Mouse (Mus musculus): Measurements from ENCODE around the gene Twnk. TPM values are rescaled to one million over a fixed set of nuclear protein-coding genes. Genes with fewer than 3 reads are reported as not detected.
A peak's percentile ranks its signal among the peaks of the same experiment; 100 is the strongest.

Twnk gene
- polyA plus RNA-seq, 1 experiment from 2014 or later = 12.9 TPM

DNA sequence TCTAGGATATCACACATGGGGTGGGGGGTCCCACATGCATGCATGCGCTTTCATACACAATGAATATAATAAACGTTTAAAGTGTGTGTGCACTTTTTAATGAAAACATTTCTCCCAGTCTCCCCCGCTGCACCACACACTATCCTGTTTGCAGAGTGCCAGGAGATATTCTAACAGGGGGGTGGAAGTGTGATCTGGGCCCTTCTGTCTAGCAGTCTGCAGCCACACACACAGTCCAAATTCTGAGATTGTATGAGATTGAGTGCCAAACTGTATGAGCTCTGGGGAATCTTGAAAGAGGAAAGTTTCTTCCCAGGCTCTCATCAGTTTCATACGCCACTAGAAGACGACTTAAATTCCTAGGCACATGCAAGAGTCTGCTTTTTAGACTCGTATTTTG lies 17.6 kb upstream of the Twnk start:
- Histone ChIP-seq H3K4me1 (peaks cover 41% of the 10 kb centered on the region), H3K4me2 (no peak overlapping the region), H3K27me3 (replicated peaks) (0 out of 2 replicates have a peak, but pooled peaks cover 2% of the 10 kb centered on the region), H3K9ac (replicated peaks) (no peak overlapping the region), H3K9me3 (replicated peaks) (no peaks in the 10 kb centered on the region), H3K27ac (replicated peaks) (no peak overlapping the region), H3K4me3 (replicated peaks) (no peak overlapping the region), H3K36me3 (peaks cover 6% of the 10 kb centered on the region; the same call in 1 of the 2 replicates)
- no peak for ATAC-seq (ENCODE audit: low FRiP score)
- 63% methylated on average over 6 of the region's 6 CpGs for WGBS

DNA sequence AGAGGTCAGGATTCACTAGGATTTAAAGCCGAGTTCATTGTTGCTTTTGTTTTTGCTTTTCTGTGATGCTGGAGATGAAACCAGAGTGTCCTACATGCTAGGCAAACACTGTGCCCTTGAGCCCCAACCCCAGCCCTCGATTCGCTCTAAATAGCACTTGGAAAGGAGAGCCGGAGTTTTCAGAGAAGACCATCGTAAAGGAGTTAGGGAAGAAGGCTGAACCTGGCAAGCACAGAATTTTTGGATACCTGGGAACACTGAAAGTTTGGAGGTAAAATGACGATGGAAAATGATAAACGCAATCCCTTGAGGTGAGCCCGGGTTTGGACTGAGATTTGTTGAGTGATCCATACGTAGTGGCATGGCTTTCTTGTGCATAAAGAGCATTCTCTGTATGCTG lies 17.1 kb upstream of the Twnk start:
- peak overlapping the region; percentile 84 for H3K9ac ChIP-seq (replicated peaks)
- H3K4me1 ChIP-seq = peaks cover 41% of the 10 kb centered on the region
- no peaks in the 10 kb centered on the region for H3K9me3 ChIP-seq (replicated peaks)
- peak overlapping the region; percentile 87 for H3K4me3 ChIP-seq (replicated peaks)
- peak overlapping the region; percentile 78; the same call in 1 of the 2 replicates for H3K27ac ChIP-seq (replicated peaks)
- ATAC-seq (ENCODE audit: low FRiP score) = no peak
- H3K4me2 ChIP-seq = peak overlapping the region; percentile 85
- 23% methylated on average over 9 of the region's 9 CpGs for WGBS
- 0 out of 2 replicates have a peak, but pooled peaks cover 2% of the 10 kb centered on the region for H3K27me3 ChIP-seq (replicated peaks)
- H3K36me3 ChIP-seq = peaks cover 11% of the 10 kb centered on the region; the same call in 1 of the 2 replicates

GRCm38 (mm10) chr19:44988831-44989566 lies 16.5 kb upstream of the Twnk start, which contains the start of gene Sema4g:
Sema4g (plus strand) TSS chr19:44989101.
- Histone ChIP-seq H3K27ac (replicated peaks) (peak within 1 kb of the TSS; percentile 78), H3K9me3 (replicated peaks) (no peaks in the 10 kb centered on the region), H3K4me1 (peaks cover 41% of the 10 kb centered on the region), H3K27me3 (replicated peaks) (0 out of 2 replicates have a peak, but pooled peaks cover 2% of the 10 kb centered on the region), H3K4me2 (peak within 1 kb of the TSS; percentile 85), H3K9ac (replicated peaks) (peak within 1 kb of the TSS; percentile 84), H3K36me3 (peaks cover 16% of the 10 kb centered on the region), H3K4me3 (replicated peaks) (peak within 1 kb of the TSS; percentile 87)
- WGBS = under 1% methylated on average over 50 of the region's 58 CpGs
- peak; percentile 86 for ATAC-seq (ENCODE audit: low FRiP score)

DNA sequence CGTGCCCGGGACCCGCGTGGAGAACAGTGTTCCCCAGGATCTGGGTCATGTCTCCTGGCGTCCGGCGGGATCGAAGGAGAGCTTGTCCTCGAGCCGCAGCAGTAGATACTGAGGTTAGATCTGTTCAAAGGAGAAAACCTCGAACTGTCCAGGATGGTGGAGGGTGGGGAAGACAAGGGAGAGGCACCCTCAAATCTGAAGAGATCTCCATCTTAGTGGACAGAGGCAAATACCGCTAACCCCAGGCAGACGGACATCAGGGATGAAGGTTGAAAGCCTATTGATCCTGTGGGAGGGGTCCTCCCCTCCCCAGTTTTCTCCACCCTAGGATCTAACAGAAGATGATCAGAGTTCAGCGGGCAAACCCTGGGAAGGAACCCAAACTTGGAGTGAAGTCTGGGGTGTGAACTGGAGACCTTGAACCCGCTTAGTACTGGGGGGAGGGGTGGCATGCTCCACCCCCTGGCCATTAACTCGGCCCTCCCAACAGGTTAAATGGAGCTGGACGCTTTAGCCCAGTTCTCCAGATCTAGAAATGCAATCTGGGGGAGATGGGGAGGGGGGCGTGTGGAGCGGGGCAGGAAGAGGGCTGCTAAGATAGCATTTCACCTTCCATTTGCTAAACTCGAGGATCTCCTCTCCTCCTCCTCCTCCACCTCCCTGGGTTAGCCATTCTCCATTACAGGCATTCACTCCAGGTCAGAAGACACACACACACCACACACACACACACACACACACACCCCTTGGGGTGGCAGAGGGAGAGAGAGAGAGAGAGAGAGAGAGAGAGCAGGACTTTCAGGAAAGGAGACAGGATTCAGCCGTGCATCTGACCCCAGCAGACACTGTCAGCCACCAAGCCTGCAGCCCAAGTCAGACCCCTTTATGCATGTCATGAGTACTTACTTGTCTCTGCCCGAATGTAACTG lies 15.6 kb upstream of the Twnk start:
- Histone ChIP-seq H3K27ac (replicated peaks) (peak overlapping the region; percentile 78), H3K4me3 (replicated peaks) (peak overlapping the region; percentile 87), H3K9me3 (replicated peaks) (no peaks in the 10 kb centered on the region), H3K27me3 (replicated peaks) (0 out of 2 replicates have a peak, but pooled peaks cover 2% of the 10 kb centered on the region), H3K9ac (replicated peaks) (peak overlapping the region; percentile 84), H3K4me2 (peak overlapping the region; percentile 85), H3K36me3 (peaks cover 24% of the 10 kb centered on the region), H3K4me1 (peaks cover 41% of the 10 kb centered on the region)
- 6% methylated on average over 21 of the region's 22 CpGs for WGBS
- ATAC-seq (ENCODE audit: low FRiP score) = peak; percentile 27; the same call in 1 of the 2 replicates

GRCm38 (mm10) chr19:44991031-44991430 lies 14.4 kb upstream of the Twnk start:
- Histone ChIP-seq H3K9ac (replicated peaks) (no peak overlapping the region), H3K4me3 (replicated peaks) (peak overlapping the region; percentile 87; the same call in 1 of the 2 replicates), H3K36me3 (peaks cover 28% of the 10 kb centered on the region), H3K9me3 (replicated peaks) (no peaks in the 10 kb centered on the region), H3K4me2 (peak overlapping the region; percentile 85), H3K27ac (replicated peaks) (peak overlapping the region; percentile 78; the same call in 1 of the 2 replicates), H3K4me1 (peaks cover 41% of the 10 kb centered on the region), H3K27me3 (replicated peaks) (0 out of 2 replicates have a peak, but pooled peaks cover 2% of the 10 kb centered on the region)
- WGBS = 67% methylated on average over 8 of the region's 8 CpGs
- no peak for ATAC-seq (ENCODE audit: low FRiP score)

DNA sequence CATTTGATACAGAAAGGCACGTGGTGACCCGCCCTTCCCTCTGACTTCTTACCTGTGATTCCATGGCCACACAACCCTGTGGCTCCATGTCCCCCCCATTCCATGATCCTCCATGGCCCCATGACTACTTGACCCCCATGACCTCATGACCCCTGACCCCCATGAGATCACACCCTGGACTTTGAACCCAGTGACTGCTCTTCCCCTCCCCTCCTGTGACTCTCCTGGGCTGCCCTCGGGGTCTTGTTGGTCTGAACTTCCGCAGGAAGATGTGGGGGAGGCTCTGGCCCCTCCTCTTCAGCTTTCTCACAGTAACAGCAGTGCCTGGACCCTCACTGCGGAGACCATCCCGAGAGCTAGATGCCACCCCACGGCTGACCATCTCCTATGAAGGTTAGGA lies 13.2 kb upstream of the Twnk start:
- Histone ChIP-seq H3K4me1 (peaks cover 41% of the 10 kb centered on the region), H3K4me2 (0 out of 2 replicates have a peak overlapping the region, but pooled peaks have one; percentile 1), H3K36me3 (peaks cover 39% of the 10 kb centered on the region), H3K9ac (replicated peaks) (no peak overlapping the region), H3K27me3 (replicated peaks) (no peaks in the 10 kb centered on the region), H3K4me3 (replicated peaks) (no peak overlapping the region), H3K27ac (replicated peaks) (no peak overlapping the region), H3K9me3 (replicated peaks) (no peaks in the 10 kb centered on the region)
- ATAC-seq (ENCODE audit: low FRiP score) = no peak
- WGBS = 58% methylated on average over 7 of the region's 7 CpGs

GRCm38 (mm10) chr19:44992712-44993111 lies 12.8 kb upstream of the Twnk start:
- H3K27me3 ChIP-seq (replicated peaks) = no peaks in the 10 kb centered on the region
- peaks cover 41% of the 10 kb centered on the region for H3K4me1 ChIP-seq
- H3K36me3 ChIP-seq = peaks cover 44% of the 10 kb centered on the region
- no peak overlapping the region for H3K27ac ChIP-seq (replicated peaks)
- no peak overlapping the region for H3K4me3 ChIP-seq (replicated peaks)
- ATAC-seq (ENCODE audit: low FRiP score) = no peak
- H3K9me3 ChIP-seq (replicated peaks) = no peaks in the 10 kb centered on the region
- H3K9ac ChIP-seq (replicated peaks) = no peak overlapping the region
- WGBS = 57% methylated on average over 7 of the region's 7 CpGs
- 0 out of 2 replicates have a peak overlapping the region, but pooled peaks have one; percentile 1 for H3K4me2 ChIP-seq

- ATAC-seq (ENCODE audit: low FRiP score) = no peak
- Histone ChIP-seq H3K27me3 (replicated peaks) (no peaks in the 10 kb centered on the region), H3K9ac (replicated peaks) (no peak overlapping the region), H3K4me3 (replicated peaks) (no peak overlapping the region), H3K36me3 (peaks cover 86% of the 10 kb centered on the region), H3K9me3 (replicated peaks) (no peaks in the 10 kb centered on the region), H3K27ac (replicated peaks) (no peak overlapping the region), H3K4me1 (no peaks in the 10 kb centered on the region), H3K4me2 (no peak overlapping the region)
- WGBS = 88% methylated on average over 11 of the region's 11 CpGs
Measured at GRCm38 (mm10) chr19:44997786-44998185, 7.7 kb upstream of the Twnk start.

- no peak overlapping the region for H3K4me3 ChIP-seq (replicated peaks)
- no peak overlapping the region for H3K9ac ChIP-seq (replicated peaks)
- 82% methylated on average over 8 of the region's 8 CpGs for WGBS
- no peaks in the 10 kb centered on the region for H3K27me3 ChIP-seq (replicated peaks)
- ATAC-seq (ENCODE audit: low FRiP score) = no peak
- no peak overlapping the region for H3K27ac ChIP-seq (replicated peaks)
- no peaks in the 10 kb centered on the region for H3K9me3 ChIP-seq (replicated peaks)
- H3K4me2 ChIP-seq = no peak overlapping the region
- peaks cover 18% of the 10 kb centered on the region; the same call in 1 of the 2 replicates for H3K4me1 ChIP-seq
- peaks cover 88% of the 10 kb centered on the region for H3K36me3 ChIP-seq
Measured at GRCm38 (mm10) chr19:44999647-45000046, 5.8 kb upstream of the Twnk start.

DNA sequence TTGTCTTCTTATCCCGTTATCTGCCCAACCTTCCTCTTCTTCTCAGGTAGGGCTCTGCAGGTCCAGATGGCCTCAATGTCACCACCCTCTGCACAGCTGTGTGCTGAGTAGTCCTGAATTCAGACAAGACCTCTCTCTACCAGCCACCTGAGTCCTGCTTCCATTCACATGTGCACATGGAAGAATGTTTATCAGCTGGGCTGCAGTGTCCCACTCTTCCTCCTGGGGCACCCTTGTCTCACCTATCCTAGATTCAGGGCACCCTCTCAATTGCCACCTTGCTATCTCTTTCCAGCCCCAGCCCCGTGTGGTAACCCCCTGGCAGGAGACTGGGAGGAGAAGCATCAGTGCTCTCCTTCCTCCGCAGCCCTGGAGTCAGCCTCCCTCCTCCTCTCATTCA lies 3.2 kb upstream of the Twnk start:
- WGBS = 65% methylated on average over 3 of the region's 3 CpGs
- ATAC-seq (ENCODE audit: low FRiP score) = no peak
- Histone ChIP-seq H3K27me3 (replicated peaks) (no peaks in the 10 kb centered on the region), H3K4me1 (peaks cover 37% of the 10 kb centered on the region), H3K36me3 (peaks cover 70% of the 10 kb centered on the region), H3K9me3 (replicated peaks) (no peaks in the 10 kb centered on the region), H3K9ac (replicated peaks) (no peak overlapping the region), H3K27ac (replicated peaks) (no peak overlapping the region), H3K4me3 (replicated peaks) (no peak overlapping the region), H3K4me2 (no peak overlapping the region)

GRCm38 (mm10) chr19:45003740-45004516 lies 1.5 kb upstream of the Twnk start:
- H3K4me2 ChIP-seq = no peak overlapping the region
- 85% methylated on average over 7 of the region's 7 CpGs for WGBS
- H3K4me3 ChIP-seq (replicated peaks) = no peak overlapping the region
- H3K27me3 ChIP-seq (replicated peaks) = no peaks in the 10 kb centered on the region
- no peak for ATAC-seq (ENCODE audit: low FRiP score)
- no peak overlapping the region; the same call in 1 of the 2 replicates for H3K9ac ChIP-seq (replicated peaks)
- no peak overlapping the region for H3K27ac ChIP-seq (replicated peaks)
- peaks cover 54% of the 10 kb centered on the region for H3K36me3 ChIP-seq
- peaks cover 50% of the 10 kb centered on the region for H3K4me1 ChIP-seq
- no peaks in the 10 kb centered on the region for H3K9me3 ChIP-seq (replicated peaks)

All from neural tube, embryonic 15.5 days (tissue).